Mouse (Mus musculus): ENCODE data around the gene Osbpl5. TPM values are rescaled to one million over a fixed set of nuclear protein-coding genes. Genes with fewer than 3 reads are reported as not detected.
A peak's percentile ranks its signal among the peaks of the same experiment; 100 is the strongest.

Osbpl5 gene
- total RNA-seq (2021), result 10 to 100 TPM; 16.6 to 17.6 TPM
- long read RNA-seq, experiment 1, transcript Osbpl5-202 (22 exons, 3,775 nt), result major isoform, 8 of 14 reads
- long read RNA-seq, experiment 1, partial matches to known transcripts, result 5 of 14 reads
- long read RNA-seq, experiment 1, other reads (novel, unspliced or antisense), result 1 of 14 reads
- long read RNA-seq, experiment 2, partial matches to known transcripts, result 3 of 7 reads
- long read RNA-seq, experiment 2, other reads (novel, unspliced or antisense), result 2 of 7 reads

DNA sequence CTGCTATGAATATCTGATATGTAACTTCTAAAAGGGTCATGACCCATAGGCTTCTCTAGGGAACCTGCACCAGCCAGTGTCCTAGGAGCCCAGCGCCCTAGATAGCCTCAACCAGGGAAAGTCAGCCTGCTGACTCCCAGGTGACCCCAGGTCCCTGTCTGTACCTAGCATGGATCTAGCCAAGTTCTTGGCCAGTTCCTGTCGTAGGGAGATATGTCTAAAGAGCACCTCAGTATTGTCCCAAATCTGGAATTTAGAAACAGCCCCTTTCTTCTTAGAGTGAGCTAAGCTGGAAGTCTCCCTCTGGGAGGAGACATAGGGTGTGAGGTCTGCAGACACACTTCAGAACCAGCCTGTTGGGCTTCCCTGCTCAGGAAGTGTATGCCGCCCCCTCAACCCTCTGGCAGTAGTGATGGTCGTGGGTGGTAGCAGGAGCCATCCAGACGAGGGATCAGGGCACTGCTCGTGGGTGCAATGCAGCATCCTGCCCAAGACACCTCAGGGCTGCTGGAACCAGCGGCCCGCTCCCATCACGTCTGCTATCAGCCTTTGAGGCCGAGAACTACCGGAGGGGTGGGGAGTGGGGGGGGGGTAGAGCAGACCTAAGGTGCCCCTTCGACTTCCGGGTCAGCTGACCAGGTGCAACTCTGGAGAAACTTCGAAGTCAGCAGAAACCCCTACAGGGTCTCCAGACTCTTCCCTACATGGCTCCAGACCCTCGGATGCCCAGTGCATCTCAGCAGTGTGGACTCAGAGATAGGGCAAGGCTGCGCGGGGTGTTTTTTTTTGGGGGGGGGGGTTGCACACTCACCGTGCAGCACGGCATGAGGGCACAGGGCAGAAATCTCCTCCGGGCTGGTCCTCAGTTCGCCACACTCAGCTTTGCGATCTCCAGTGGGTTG, at the start of gene Osbpl5:
Osbpl5 (minus strand) TSS at position 861 of the 902 bp plus-strand sequence.
- DNase-seq, result no peak

DNA sequence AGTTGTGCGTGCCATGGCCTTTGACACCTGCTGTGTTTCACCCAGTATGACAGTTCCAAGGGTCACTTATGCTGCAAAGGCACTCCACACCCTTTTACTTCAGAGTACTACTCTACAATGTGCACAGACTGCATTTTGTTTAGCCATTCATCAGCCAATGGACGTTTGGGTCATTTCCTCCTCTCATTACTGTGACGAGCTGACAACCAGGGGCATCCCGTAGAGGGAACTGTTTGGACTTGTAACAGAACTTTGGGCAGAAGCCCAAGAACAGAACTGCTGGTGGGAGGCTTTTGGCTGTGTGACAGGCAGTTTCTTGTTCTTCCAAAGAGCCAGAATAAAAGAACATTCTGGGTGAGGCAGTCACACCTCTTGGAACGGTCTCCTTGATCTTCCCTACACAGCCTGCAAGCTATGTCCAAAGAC, 48.4 kb upstream of the Osbpl5 start:
- DNase-seq, result no peak

DNA sequence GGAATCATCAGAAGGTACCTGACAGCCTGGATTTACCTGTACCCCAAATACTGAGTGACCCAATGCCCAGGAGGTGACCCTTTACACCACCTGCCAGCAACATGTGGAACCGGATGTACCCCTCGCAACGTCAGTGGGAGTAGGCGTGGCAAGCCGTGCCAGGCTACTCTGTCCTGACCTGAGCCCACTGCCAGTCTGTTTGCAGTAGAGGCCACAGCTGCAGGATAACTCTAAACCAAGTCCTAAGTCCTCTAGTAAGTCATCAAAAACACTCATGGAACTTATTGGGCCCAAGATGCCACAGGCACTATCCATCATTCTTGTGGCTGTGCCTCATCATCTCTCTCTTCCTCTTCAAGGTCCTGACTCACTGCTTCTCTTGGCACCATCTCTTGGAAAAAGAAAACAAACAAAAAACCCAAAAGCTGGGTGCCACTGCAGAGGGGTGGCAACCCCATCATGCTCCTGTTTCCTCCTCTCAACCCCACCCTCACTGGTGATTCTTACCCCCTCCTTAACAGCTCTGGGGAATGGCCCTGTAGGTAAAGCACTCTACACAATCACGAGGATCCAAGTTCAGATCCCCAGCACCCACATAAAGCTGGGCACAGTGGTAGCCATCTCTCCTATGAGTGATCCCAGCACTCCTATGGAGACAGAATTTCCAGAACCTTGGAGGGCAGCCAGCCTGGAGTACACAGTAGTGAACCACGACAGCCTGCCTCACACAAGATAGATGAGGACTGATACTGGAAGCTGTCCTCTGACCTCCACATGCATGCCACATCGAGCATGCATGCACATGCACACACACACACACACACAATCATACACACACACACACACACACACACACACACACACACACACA, 44.6 kb upstream of the Osbpl5 start:
- DNase-seq, result no peak

DNA sequence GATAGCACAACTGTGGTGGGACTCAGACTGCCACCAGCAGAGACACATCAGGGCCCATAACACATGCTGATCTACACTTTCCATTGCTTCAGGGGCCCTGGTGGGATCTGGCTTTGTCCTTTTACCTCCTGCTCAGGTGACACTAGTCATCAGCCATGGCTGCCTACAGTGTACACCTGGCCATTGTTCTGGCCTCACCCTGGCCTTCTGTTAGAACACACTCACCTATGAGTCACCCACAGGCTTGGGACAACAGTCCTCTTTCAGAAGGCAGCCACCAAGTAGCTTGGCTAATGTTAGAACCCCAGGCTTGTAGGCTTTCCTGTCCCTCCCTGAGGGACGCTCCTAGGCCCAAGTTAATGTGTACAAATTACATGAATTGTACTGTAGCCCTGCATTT, 44.0 kb upstream of the Osbpl5 start:
- no peak for DNase-seq

DNA sequence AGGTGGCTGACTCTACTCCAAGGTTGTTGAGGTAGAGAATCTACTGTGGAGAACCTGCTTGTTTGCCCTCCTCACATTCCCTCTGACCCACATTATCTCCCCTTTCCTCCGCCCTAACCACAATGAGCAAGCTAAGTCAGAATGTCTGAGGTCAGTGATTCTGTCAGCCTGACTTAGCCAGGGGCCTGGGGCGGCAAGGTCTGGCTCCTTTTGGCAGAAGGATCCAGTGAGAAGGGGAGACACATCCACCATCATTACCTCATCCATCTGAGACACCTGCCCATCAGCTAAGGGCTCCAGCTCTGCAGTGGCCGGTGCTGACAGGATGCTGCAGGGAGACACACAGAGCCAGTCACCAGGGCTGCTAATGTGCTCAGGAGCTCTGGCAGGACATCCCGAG, 42.0 kb upstream of the Osbpl5 start:
- DNase-seq, result no peak

DNA sequence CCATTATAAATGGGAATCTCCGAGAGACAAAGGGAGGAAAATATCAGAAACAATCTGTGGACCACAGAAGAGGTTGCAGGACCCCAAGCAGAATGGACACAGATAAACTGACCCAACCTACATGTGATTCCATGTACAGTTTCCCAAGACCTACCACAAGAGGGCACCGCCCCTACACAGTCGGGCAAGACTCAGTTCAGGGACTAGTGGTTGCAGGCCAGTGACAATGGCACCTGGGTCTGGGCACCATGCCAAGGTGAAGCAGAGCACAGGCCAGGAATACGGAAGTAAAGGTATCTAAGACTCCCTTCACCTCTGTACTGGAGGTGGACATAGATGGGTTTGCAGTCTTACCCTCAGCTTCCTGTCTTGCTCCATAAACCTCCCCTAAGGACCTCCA, 36.3 kb upstream of the Osbpl5 start:
- peak; percentile 30 for DNase-seq

DNA sequence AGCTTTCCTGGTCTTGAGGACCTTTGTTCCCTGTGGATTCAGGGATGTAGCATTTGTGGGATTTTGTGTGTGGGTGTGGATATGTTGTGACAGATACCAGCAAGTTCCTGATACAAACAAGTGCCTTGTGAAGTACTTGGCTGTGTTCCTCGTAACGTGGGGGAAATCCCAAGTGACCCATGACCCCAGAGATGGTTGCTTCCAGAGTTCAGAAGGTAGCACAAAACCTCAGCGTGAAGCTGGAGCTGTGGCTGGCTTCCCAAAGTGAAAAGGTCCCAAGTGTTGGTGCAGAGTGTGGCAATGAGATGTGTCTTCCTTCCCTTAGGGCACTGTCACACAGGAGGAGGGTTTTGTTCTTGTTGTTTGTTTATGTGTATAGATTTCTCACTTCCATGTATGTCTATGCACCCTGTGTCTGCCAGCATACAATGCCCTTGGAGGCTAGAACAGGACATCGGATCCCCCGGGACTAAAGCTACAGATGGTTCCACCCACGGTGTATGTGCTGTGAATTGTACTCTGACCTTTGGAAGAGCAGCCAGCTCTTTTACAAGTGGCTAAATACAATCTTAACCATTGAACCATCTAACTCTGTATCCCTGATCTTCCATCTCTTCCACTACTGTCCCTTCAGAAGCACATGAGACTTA, 35.7 kb upstream of the Osbpl5 start:
- no peak for DNase-seq

DNA sequence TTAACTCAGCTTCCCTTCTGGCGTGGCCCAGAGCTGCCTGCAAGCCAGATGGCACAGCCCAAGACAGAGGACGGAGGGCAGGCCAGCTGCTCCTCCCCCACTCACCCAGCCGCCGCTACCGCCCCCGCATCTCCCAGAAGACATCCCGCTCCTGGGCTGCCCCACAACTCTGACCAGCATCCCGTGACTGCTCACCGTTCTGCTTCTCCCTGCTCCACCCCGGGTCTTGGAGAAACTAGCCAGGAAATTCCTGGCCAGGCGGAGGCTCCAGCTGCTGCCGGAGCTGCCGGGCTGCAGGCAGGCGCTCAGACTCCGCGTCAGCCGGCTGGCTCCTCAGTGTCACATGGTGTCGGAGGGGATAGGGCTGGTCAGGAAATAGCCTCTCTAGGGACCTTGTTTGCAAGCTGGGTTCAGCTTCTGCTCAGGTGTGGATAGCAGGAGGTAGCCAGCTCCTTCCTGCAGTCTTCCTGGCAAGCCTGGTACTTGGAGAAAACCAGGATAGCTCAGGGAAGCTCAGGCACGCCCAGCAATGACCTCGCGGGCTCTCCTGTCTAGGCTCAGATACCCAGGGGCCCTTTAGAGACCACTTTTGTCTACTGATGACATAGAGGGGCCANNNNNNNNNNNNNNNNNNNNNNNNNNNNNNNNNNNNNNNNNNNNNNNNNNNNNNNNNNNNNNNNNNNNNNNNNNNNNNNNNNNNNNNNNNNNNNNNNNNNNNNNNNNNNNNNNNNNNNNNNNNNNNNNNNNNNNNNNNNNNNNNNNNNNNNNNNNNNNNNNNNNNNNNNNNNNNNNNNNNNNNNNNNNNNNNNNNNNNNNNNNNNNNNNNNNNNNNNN, 27.4 kb upstream of the Osbpl5 start, which contains the start of gene Mrgpre:
Mrgpre (minus strand) TSS at position 505 of the 834 bp plus-strand sequence.
- peak; percentile 85 to 95 for DNase-seq

DNA sequence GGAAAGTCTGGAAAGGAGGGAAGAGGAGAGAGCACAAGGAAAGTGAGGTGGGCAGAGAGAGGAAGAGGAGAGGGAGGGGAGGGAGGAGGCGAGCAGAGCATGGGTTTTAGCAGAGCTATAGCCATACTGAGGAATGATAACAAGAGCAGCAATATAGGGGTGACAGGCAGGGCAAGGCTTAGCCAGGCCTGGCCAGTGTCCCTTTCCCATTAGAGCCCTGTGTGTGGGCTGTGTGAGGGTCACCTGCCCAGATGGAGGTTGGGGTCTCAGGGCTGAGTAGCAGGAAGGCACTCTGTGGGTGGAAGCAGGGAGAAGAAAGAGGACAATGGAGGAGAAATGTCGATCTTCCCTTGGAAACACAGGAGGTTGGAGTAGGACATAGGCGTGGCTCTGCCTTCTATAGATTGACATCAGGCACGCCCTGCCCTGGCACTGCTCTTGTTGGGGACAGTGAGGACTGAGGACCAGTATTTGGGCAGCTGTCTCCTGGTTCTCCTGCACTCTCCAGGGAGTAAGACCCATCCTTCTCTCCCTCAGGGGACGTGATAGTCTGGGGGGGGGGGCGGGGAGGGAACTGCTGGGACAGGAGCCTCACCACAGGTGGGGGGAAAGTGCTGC, 26.7 kb upstream of the Osbpl5 start:
- peak in 1 of 2 experiments; percentile 47 for DNase-seq

DNA sequence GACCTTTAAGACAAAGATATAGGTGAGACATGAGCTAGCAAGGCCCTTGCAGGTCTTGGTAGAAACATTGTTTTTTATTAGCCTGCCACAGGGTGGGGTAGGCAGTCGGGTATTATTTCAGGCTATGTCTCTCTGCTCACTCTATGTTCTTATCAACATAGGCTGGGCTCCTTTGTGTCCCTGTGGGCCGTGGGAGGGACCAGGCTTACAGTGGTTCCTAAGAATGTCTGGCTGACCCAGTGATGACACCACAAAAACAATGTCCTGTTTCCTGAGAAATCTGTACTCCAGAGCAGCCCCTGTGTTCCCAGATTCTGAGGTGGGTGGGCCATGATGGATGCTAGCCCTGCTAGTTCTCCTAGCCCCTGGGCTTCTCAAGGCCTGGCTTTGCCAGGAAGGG, 20.6 kb upstream of the Osbpl5 start:
- peak in 1 of 2 experiments; percentile 76 for DNase-seq

DNA sequence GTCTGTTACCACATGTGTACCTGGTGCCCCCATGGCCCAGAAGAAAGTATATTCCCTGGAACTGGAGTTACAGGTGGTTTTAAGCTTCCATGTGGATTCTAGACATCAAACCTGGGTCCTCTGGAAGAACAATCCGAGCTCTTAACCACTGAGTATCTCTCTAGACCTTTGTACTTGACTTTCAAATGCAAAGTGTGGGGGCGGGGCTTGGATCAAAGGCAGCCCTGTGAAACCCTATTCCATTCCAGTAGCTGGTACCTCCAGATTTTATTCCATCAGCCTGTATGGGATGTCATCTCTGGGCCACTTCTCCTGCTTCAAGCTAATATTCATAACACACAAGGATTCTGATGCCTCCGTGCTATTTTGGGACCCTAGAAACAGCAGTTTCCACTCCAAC, 19.4 kb upstream of the Osbpl5 start:
- no peak for DNase-seq

DNA sequence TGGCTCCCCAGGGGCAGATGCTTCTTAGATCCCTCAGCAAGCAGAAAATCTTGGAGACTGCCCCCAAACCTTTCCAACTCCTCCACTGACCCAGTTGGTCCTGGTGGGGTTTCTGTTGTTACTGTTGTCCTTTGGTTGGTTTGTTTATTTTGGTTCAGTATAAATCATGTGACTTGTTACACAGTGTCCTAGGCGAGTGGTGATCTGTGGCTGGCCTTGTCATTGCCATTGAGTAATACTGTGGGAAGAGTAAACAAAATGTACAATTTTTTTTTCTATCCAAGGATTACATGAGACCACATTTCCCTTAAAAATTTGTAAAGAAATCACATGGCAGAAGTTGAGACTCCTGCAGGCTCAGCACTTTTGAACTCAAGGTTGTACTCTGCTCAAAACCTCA, 12.7 kb upstream of the Osbpl5 start:
- DNase-seq, result no peak

DNA sequence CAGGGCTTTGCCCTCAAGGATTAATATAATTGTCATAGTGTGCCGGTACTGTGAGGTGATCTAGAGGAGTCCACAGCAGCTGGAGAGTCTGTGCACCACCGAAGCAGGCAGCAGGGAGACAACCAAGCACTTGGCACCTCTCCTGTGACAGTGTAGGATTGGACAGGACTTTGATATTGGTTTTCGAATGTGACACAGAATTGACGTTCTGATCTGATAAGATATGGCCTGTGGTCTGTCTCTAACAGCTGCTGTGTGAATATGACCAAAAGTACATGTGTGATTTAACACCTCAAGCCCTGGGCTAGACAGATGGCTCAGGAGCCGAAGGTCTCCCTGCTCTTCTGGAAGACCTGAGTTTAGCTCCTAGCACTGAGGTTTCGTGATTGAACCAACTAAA, 11.5 kb upstream of the Osbpl5 start:
- DNase-seq, result no peak

DNA sequence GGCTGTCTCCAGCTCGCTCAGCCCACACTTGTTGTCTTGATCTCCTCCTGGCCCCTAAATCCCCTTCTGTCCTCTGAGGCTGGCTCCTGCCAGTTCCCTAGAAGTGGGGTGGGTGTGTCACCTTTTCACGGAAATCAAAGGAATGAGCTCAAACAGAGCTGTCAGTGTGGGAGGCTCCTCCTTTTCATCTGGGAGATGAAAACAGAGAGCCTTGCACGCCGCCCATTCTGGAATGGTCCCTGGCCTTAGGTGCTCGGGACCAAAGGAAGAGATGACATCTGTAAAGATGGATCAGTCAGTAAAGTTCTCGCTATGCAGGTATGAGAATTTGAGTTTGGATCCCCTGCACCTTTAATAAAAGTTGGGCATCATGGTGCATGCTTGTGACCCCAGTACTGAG, 10.1 kb upstream of the Osbpl5 start, which contains the start of gene Mrgprg:
Mrgprg (minus strand) TSS at position 101 of the 400 bp plus-strand sequence.
- DNase-seq, result no peak

DNA sequence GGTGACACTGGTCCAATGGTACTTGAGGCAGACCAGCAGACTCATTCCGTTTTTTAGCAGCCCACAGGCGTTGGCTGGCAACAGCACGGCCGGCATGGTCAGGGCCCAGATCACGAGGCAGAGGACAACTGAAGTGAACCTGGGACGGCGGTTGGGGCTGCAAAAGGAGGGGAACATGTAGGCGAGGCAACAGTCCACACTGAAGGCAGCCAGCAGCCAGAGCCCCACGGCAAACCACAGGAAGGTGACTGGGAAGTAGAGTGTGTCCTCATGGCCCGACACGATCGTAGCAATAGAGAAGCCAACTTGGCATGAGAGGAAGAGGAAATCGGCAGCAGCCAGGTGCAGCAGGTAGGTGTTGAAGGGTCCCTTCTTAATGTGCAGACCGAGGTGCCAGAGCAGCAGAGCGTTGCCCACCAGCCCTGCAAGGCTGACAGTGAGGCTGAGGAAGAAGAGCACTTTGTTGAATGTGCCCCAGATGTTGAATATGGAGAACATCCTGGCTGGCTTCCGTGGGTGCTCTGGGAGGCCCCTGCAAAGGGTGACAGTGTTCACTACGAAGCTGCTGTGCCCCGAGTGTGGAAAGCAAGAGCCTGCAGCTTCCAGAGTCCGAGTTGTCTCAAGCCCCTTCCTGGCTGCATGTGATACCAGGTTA, 8.2 kb upstream of the Osbpl5 start:
- no peak for DNase-seq

DNA sequence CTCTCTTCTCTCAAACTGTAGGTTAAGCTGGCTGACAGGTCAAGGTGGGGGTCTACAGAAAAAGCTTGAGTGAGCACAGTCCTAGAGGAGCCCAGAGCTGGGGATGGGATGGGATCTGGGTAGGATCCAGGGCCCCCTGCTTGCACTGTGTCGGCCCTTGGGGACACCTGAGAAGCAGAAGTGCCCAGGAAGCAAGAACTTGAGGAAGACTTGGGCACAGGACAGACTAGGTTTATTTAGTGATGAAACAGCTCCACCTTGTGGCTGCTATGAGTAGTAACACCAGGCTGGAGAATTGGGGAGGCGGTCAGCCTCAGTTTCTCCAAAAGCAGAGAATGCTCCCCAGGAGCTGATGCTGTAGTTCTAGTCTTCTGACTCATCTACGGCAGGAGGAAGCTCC, 7.0 kb upstream of the Osbpl5 start:
- DNase-seq, result no peak

DNA sequence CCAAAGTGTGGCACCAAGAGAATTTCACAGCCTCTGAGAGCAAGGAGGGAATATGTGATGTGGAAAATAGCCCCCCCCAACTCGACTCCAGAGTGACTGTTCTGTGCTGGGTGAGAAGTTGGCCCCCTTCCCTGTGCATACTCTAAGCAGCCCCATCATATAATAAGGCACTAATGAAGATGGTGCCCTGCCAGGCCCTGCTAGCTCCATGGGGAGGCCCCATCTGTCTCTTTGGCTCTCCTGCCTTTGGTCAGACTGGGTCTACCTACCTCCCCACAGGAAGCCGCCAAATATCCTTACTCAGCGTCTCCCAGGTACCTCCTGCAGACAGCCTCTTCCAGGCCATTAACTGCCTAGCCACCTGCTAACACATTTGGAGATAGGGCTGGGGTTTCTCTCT, 2.2 kb upstream of the Osbpl5 start:
- DNase-seq, result no peak

DNA sequence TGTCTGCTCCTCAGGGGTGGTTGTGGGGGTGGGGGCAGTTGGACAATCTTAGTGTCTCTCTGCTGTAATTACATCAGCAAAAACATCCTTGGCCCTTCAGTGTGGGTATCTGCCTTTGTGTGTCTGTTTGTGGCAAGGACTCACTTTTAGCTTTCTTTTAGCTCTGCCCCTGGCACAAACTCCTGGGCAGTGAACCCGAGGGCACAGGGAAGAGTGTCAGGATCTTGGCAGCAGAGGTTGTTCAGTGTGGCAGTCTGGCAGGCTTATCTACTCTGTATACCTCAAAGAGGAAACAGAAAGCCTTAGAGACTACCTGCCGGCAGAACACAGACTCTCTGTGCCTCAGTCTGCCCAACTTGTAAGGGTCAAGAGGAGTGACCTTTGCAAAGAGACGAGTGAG, 911 bp upstream of the Osbpl5 start:
- DNase-seq, result peak in 1 of 2 experiments; percentile 51

DNA sequence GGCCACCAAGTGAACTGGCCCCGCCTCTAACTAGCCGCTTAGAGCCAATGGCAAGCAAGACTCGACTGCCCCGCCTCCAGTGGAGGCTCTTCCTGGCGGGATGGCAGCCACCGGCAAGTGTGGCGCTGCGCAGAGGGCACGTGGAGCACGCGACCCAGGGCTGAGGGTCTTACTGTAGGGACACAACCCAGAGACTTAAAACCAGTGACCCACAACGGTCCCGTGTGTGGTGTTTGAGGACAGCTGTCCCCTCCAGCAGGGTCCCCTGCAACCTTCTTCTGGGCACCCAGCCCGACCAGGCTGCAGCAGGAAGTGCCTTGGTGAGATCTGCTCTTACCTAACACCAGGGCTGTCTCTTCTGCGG, 224 bp upstream of the Osbpl5 start:
- peak; percentile 82 to 88 for DNase-seq
